In the genomic region with DNA sequence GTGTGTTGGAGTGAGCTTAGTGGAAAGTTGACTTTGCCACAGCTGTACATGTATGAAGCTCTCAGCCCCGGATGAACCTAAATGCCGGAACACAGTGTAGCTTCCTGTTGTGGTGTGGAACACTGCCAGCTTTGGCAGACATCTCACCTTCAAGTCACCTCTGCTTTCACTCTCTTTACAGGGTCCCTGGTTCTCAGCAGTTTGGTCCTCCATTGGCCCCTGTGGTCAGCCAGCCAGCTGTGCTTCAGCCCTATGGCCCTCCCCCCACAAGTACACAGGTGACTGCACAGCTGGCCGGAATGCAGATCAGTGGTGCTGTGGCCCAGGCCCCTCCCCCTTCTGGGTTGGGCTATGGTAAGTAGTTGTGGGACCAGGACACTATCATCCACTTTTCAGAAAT, we compare ENCODE assay signal across 8 mouse cellular contexts. TPM values are rescaled to one million over a fixed set of nuclear protein-coding genes. Genes with fewer than 3 reads are reported as not detected.
DNase-seq lines count a peak whose midpoint lies in the region; ATAC-seq lines count a peak whose summit lies in the region.

No protein-coding gene starts in this region.

- peaks cover 100% of the 10 kb centered on the region for H3K36me3 ChIP-seq in heart, embryonic 13.5 days
- peaks cover 83% of the 10 kb centered on the region for H3K36me3 ChIP-seq in lung, embryonic 16.5 days (ENCODE audit: control insufficient read depth, insufficient read depth, low read length)
- H3K36me3 ChIP-seq in midbrain, embryonic 16.5 days (ENCODE audit: control insufficient read depth, insufficient read depth, low read length) = peaks cover 64% of the 10 kb centered on the region

- no peaks in the 10 kb centered on the region for H3K9me3 ChIP-seq in heart, embryonic 13.5 days
- H3K9me3 ChIP-seq in lung, embryonic 16.5 days (ENCODE audit: control insufficient read depth, low read length) = no peaks in the 10 kb centered on the region
- no peaks in the 10 kb centered on the region for H3K9me3 ChIP-seq in midbrain, embryonic 16.5 days (replicated peaks; ENCODE audit: control insufficient read depth, low read length, poor library complexity, severe bottlenecking)

- no peak overlapping the region for H3K4me2 ChIP-seq in heart, embryonic 13.5 days
- H3K4me2 ChIP-seq in lung, embryonic 16.5 days (ENCODE audit: low read depth, low read length) = no peak overlapping the region
- H3K4me2 ChIP-seq in midbrain, embryonic 16.5 days (ENCODE audit: low read length) = no peak overlapping the region

- peak overlapping the region; percentile 53 for H3K27ac ChIP-seq in heart, embryonic 13.5 days (replicated peaks)
- H3K27ac ChIP-seq in lung, embryonic 16.5 days (ENCODE audit: low read length) = no peak overlapping the region
- H3K27ac ChIP-seq in midbrain, embryonic 16.5 days (ENCODE audit: low read length) = no peak overlapping the region

- ATAC-seq in heart, embryonic 13.5 days (ENCODE audit: extremely low read depth, insufficient number of reproducible peaks, low FRiP score, low TSS enrichment) = no peak
- ATAC-seq in lung, embryonic 16.5 days (ENCODE audit: low read depth) = peak; percentile 41; the same call in 1 of the 2 replicates
- no peak for ATAC-seq in midbrain, embryonic 16.5 days

- DNase-seq in heart, adult 8-10 months (ENCODE audit: low spot score) = no peak
- peak; percentile 60 to 64 for DNase-seq in heart, postnatal 10 days
- DNase-seq in thymus, adult 18-20 months = peak; percentile 56 to 77
- DNase-seq in urinary bladder, adult 18-20 months (ENCODE audit: low spot score in 2 of 2) = no peak
- no peak for DNase-seq in gastrocnemius, adult 8-10 months (ENCODE audit: low spot score in 2 of 2)

- peaks cover 12% of the 10 kb centered on the region for H3K4me1 ChIP-seq in heart, embryonic 13.5 days
- no peaks in the 10 kb centered on the region for H3K4me1 ChIP-seq in lung, embryonic 16.5 days (replicated peaks; ENCODE audit: control insufficient read depth, insufficient read depth, low read length)
- no peaks in the 10 kb centered on the region for H3K4me1 ChIP-seq in midbrain, embryonic 16.5 days (ENCODE audit: control insufficient read depth, insufficient read depth, low read length)

- intact Hi-C loops in heart, postnatal 10 days (cut with DNase I) = no loop called here

- no peak overlapping the region for H3K4me3 ChIP-seq in heart, embryonic 13.5 days
- H3K4me3 ChIP-seq in lung, embryonic 16.5 days (ENCODE audit: low read length) = no peak overlapping the region
- no peak overlapping the region for H3K4me3 ChIP-seq in midbrain, embryonic 16.5 days (ENCODE audit: low read depth, low read length)

- H3K9ac ChIP-seq in heart, embryonic 13.5 days = no peak overlapping the region
- H3K9ac ChIP-seq in lung, embryonic 16.5 days (ENCODE audit: low read length) = no peak overlapping the region
- no peak overlapping the region for H3K9ac ChIP-seq in midbrain, embryonic 16.5 days (ENCODE audit: low read depth, low read length)

- WGBS in heart, embryonic 13.5 days = 32% methylated on average over 3 of the region's 3 CpGs
- WGBS in lung, embryonic 16.5 days = 53% methylated on average over 3 of the region's 3 CpGs
- 74% methylated on average over 3 of the region's 3 CpGs for WGBS in midbrain, embryonic 16.5 days

- no peaks in the 10 kb centered on the region for H3K27me3 ChIP-seq in heart, embryonic 13.5 days (replicated peaks)
- no peaks in the 10 kb centered on the region for H3K27me3 ChIP-seq in lung, embryonic 16.5 days (ENCODE audit: control insufficient read depth, insufficient read depth, low read depth, low read length)
- no peaks in the 10 kb centered on the region for H3K27me3 ChIP-seq in midbrain, embryonic 16.5 days (ENCODE audit: control insufficient read depth, insufficient read depth, low read depth, low read length)

RNA-seq across cellular contexts. Expression of gene Sec24c, which starts 8.4 kb away (rescaled TPM):
- 68.8 and 69.5 TPM in 2 replicates for polyA plus RNA-seq in heart, embryonic 13.5 days (2015; fragmentation: Nextera tagmentation; extraction: Ambion mirVana)
- 100 to 1,000 TPM in 3 of 4 experiments, 10 to 100 TPM in 1; 97.9 to 110 (median 103) TPM for total RNA-seq in heart, adult 8-10 months (2022)
- total RNA-seq in heart, postnatal 10 days (2021) = 100 to 1,000 TPM; 103 to 105 TPM
- polyA plus RNA-seq in lung, embryonic 16.5 days (2015; fragmentation: Nextera tagmentation; extraction: Ambion mirVana) = 93.3 and 95.6 TPM in 2 replicates
- 89.9 and 92.9 TPM in 2 replicates for polyA plus RNA-seq in midbrain, embryonic 16.5 days (2015; fragmentation: Nextera tagmentation; extraction: Ambion mirVana)
- 10 to 100 TPM; 64.6 to 79.3 (median 71.4) TPM for total RNA-seq in gastrocnemius, adult 8-10 months (2022)

RNA-seq across cellular contexts. Expression of gene Fut11, which starts 12.3 kb away (rescaled TPM):
- polyA plus RNA-seq in heart, embryonic 13.5 days (2015; fragmentation: Nextera tagmentation; extraction: Ambion mirVana) = 15.3 and 17.4 TPM in 2 replicates
- 1 to 10 TPM; 4.2 to 4.9 (median 4.6) TPM for total RNA-seq in heart, adult 8-10 months (2022)
- total RNA-seq in heart, postnatal 10 days (2021) = 10 to 100 TPM; 11.1 to 11.6 TPM
- polyA plus RNA-seq in lung, embryonic 16.5 days (2015; fragmentation: Nextera tagmentation; extraction: Ambion mirVana) = 29.4 and 30.7 TPM in 2 replicates
- 25.5 and 27.2 TPM in 2 replicates for polyA plus RNA-seq in midbrain, embryonic 16.5 days (2015; fragmentation: Nextera tagmentation; extraction: Ambion mirVana)
- 1 to 10 TPM; 1.3 to 2.0 (median 1.5) TPM for total RNA-seq in gastrocnemius, adult 8-10 months (2022)

RNA-seq across cellular contexts. Expression of gene Synpo2l, which starts 14.3 kb away (rescaled TPM):
- polyA plus RNA-seq in heart, embryonic 13.5 days (2015; fragmentation: Nextera tagmentation; extraction: Ambion mirVana) = 131 and 134 TPM in 2 replicates
- 100 to 1,000 TPM; 120 to 148 (median 126) TPM for total RNA-seq in heart, adult 8-10 months (2022)
- 100 to 1,000 TPM; 164 to 213 TPM for total RNA-seq in heart, postnatal 10 days (2021)
- 4.2 and 6.2 TPM in 2 replicates for polyA plus RNA-seq in lung, embryonic 16.5 days (2015; fragmentation: Nextera tagmentation; extraction: Ambion mirVana)
- 0.16 and 0.24 TPM in 2 replicates for polyA plus RNA-seq in midbrain, embryonic 16.5 days (2015; fragmentation: Nextera tagmentation; extraction: Ambion mirVana)
- 100 to 1,000 TPM; 153 to 168 (median 158) TPM for total RNA-seq in gastrocnemius, adult 8-10 months (2022)

RNA-seq across cellular contexts. Expression of gene Chchd1, which starts 20.3 kb away (rescaled TPM):
- 199 and 200 TPM in 2 replicates for polyA plus RNA-seq in heart, embryonic 13.5 days (2015; fragmentation: Nextera tagmentation; extraction: Ambion mirVana)
- 100 to 1,000 TPM; 110 to 126 (median 118) TPM for total RNA-seq in heart, adult 8-10 months (2022)
- total RNA-seq in heart, postnatal 10 days (2021) = 10 to 100 TPM; 83.7 to 91.9 TPM
- 191 and 192 TPM in 2 replicates for polyA plus RNA-seq in lung, embryonic 16.5 days (2015; fragmentation: Nextera tagmentation; extraction: Ambion mirVana)
- 166 and 171 TPM in 2 replicates for polyA plus RNA-seq in midbrain, embryonic 16.5 days (2015; fragmentation: Nextera tagmentation; extraction: Ambion mirVana)
- total RNA-seq in gastrocnemius, adult 8-10 months (2022) = 100 to 1,000 TPM; 122 to 140 (median 126) TPM

RNA-seq across cellular contexts. Expression of gene Zswim8, which starts 24.9 kb away (rescaled TPM):
- polyA plus RNA-seq in heart, embryonic 13.5 days (2015; fragmentation: Nextera tagmentation; extraction: Ambion mirVana) = 23.0 and 23.4 TPM in 2 replicates
- total RNA-seq in heart, adult 8-10 months (2022) = 10 to 100 TPM; 38.7 to 47.0 (median 43.1) TPM
- total RNA-seq in heart, postnatal 10 days (2021) = 10 to 100 TPM; 68.7 to 71.7 TPM
- polyA plus RNA-seq in lung, embryonic 16.5 days (2015; fragmentation: Nextera tagmentation; extraction: Ambion mirVana) = 29.3 and 30.4 TPM in 2 replicates
- polyA plus RNA-seq in midbrain, embryonic 16.5 days (2015; fragmentation: Nextera tagmentation; extraction: Ambion mirVana) = 44.9 and 50.3 TPM in 2 replicates
- total RNA-seq in gastrocnemius, adult 8-10 months (2022) = 10 to 100 TPM; 24.2 to 32.0 (median 26.4) TPM

Comparison
In these comparisons a context has a peak if more than half of its experiments do, and no peak if none do; other contexts are left out.
1. DNase-seq: peak in heart, postnatal 10 days (2 of 2) and thymus, adult 18-20 months (2 of 2); none in heart, adult 8-10 months (single experiment), urinary bladder, adult 18-20 months (0 of 2) and gastrocnemius, adult 8-10 months (0 of 2).